Mouse (Mus musculus): ENCODE data around the gene Ddb1.
A peak's percentile ranks its signal among the peaks of the same experiment; 100 is the strongest.

The Ddb1 gene

GRCm38 (mm10) chr19:10661919-10662318 is 56.8 kb downstream of the Ddb1 start:
- no peak for DNase-seq (ENCODE audit: low spot score)

DNA sequence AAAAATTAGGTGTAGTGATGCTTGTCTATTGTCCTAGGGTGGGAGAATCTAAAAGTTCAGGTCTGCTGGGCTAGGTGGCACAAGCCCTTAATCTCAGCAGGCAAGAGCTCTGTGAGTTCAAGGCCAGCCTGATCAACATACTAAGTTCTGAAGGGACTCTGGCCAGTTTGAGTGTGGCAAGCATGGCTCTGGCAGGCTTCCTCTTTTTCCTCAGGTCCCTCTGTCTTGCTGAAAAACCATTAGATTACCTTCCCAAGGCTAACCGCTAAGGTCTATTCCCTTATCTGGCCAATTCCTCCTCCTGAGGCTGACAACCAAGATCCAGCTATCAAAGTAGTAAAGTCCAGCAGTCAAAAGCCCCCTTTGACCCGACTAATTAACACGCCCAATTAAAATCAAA is 57.5 kb downstream of the Ddb1 start:
- DNase-seq (ENCODE audit: low spot score): no peak

GRCm38 (mm10) chr19:10665093-10665492 is 60.0 kb downstream of the Ddb1 start:
- no peak for DNase-seq (ENCODE audit: low spot score)

DNA sequence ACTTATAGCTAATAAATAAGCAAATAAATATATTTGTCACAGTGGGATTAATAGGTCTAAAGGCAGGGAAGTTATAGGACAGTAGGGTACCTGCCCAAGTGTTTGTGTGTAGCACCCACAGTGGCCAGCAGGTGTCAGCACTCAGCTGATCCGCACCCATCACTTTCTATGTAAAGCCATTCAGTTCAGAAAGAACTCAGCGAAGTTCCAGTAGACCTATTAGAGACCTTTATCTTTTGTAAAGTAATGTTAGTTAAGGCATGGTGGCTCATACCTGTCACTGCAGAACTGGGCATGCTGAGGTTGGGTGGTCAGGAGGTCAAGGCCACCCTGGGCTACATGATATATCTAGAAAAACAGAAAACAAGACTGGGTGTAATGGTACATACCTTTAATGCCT is 60.4 kb downstream of the Ddb1 start:
- DNase-seq (ENCODE audit: low spot score): peak; percentile 20

DNA sequence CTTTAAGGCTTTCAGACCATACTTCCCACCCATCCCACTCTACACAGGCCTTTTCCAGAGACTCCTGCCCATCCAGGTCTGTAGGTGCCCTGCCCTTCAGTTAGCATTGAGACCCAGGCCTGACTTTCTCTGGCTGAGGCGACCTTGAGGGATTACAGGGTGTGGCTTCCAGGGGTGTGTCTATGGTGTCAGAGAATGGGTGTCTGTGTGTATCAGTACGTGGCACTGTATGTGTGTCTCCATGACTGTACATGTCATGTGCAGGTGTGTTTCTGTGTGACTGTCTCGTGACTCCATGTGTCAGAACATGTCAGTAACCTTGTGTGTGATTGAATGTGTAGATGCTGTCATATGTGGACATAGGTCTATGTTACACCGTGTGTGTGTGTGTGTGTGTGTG is 66.2 kb downstream of the Ddb1 start:
- no peak for DNase-seq (ENCODE audit: low spot score)

DNA sequence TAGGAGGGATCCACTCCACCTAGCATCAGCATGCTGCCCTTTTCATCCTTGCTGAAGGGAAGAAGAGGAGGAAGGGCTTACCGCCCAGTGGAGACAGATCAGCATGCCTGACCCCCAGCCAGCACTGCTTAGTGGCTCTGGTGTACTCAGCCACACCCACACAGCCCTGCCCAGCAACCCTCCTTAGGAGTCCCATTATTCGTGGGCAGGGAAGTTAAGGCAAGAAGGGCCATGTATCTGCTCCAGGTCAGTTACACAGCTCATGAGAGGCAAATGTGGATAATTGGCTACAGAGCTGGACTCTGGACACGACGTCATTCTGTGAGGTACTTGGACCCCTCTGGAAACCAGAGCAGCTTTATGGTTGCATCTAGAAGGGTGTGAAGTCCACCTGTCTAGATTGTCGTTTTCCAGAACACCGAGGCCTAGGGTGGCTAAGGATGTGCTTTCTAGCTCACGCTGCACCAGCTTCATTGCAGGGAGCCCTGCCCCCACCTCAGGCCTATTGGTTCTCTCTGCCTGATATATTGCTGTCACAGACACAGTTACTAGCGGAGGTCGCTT is 66.8 kb downstream of the Ddb1 start:
- DNase-seq (ENCODE audit: low spot score): no peak

DNA sequence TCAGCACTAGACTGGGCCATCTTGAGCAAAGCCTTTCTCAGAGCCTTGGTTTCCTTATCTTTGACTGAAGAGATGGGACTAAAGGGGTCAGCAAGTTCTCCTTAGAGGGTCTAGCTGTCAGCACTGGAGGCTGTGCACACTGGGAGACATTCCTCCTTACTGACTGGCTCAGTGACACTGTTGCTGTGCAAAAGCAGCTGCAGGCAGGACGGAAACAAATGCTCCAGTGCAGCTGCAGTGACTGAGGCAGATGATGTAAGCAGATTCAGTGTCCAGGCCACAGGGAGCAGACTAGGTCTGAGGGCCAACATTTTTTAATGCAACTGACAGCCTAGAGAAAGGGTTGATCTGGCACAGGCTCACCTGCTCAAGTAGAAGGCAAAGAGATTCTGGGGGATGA is 68.1 kb downstream of the Ddb1 start:
- DNase-seq (ENCODE audit: low spot score): no peak

DNA sequence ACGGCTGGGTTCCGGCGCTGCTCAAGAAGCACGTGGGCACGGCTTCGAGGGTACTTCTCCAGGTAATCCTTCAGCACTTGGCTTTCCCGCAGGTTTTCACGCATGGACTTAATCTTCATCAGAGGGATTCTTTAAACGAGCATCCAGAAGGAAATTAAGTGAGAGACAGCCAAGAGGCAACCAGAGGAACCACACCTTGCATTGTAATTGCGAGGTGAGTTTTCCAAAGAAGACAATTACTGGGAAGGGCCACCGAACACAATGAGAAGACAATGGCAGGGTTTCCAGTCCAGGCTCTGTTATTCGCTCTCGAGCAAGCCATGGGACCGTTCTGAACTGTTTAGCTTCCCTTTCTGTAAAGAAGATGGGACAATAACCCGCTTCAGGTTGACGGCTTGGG is 71.5 kb downstream of the Ddb1 start:
- DNase-seq (ENCODE audit: low spot score): no peak

- DNase-seq (ENCODE audit: low spot score): peak; percentile 71
These were observed 73.0 kb downstream of the Ddb1 start, which contains the start of gene Pga5 for GRCm38 (mm10) chr19:10677915-10678771. Pga5 (minus strand) TSS chr19:10678071.

DNA sequence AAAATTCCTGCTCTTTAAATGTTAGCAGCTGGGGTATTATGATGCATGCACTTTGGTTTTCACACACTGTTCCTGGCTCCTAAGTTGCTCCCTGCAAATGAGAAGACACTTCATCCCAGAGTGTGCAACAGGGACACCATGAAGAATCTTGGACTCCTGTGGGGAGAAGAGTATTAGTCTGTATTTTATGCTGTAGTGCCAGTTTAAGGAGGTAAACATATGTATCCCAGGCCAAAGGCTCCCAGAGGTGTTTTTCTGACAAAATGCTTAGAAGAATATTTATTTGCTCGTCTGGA is 73.6 kb downstream of the Ddb1 start:
- DNase-seq (ENCODE audit: low spot score): no peak

Data from ovary, postnatal 10 days (tissue).